Mouse (Mus musculus): Measurements from ENCODE around the gene Siah1a. TPM values are rescaled to one million over a fixed set of nuclear protein-coding genes. Genes with fewer than 3 reads are reported as not detected.

The Siah1a gene
- polyA plus RNA-seq, 1 experiment from 2014 or later: 80.1 TPM

DNA sequence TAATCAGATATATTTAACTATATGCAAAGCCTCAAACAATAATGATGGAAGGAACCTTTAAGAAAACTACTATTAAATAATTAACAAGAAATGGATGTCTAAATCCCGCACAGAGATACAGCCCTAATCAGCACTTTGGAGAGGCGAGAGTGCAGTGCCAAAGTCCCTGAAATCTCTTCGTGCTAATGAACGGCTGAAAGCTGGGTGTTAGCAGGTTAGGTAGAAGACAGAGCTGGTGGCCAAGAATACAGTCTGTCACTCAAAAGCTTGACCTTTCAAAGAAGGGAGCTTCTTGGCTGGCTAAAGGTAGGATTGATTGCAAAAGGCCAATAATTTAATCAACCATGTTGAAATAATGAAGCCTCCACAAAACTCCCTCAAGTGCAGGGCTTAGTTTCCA, 11.6 kb downstream of the Siah1a start:
- H3K4me2 ChIP-seq (replicated peaks): no peak overlapping the region
- peaks cover 22% of the 10 kb centered on the region for H3K4me1 ChIP-seq (replicated peaks; ENCODE audit: control insufficient read depth, insufficient read depth, low read length)
- no peaks in the 10 kb centered on the region for H3K9me3 ChIP-seq (ENCODE audit: control insufficient read depth, low read length)
- H3K27me3 ChIP-seq (ENCODE audit: control insufficient read depth, insufficient read depth, low read length): no peaks in the 10 kb centered on the region
- H3K27ac ChIP-seq: no peak overlapping the region
- no peak overlapping the region for H3K4me3 ChIP-seq (replicated peaks; ENCODE audit: low read length)
- no peak for ATAC-seq (ENCODE audit: low FRiP score)
- WGBS: 80% methylated on average over 4 of the region's 4 CpGs
- DNase-seq (ENCODE audit: low spot score): no peak
- no peaks in the 10 kb centered on the region for H3K36me3 ChIP-seq (replicated peaks; ENCODE audit: control insufficient read depth, insufficient read depth)
- no peak overlapping the region for H3K9ac ChIP-seq

- peaks cover 9% of the 10 kb centered on the region; the same call in 1 of the 2 replicates for H3K36me3 ChIP-seq (replicated peaks; ENCODE audit: control insufficient read depth, insufficient read depth)
- no peak overlapping the region for H3K4me3 ChIP-seq (replicated peaks; ENCODE audit: low read length)
- no peak overlapping the region for H3K27ac ChIP-seq
- DNase-seq (ENCODE audit: low spot score): no peak
- no peak overlapping the region for H3K4me2 ChIP-seq (replicated peaks)
- H3K27me3 ChIP-seq (ENCODE audit: control insufficient read depth, insufficient read depth, low read length): no peaks in the 10 kb centered on the region
- H3K9ac ChIP-seq: no peak overlapping the region
- no peak for ATAC-seq (ENCODE audit: low FRiP score)
- 100% methylated on average over 1 of the region's 1 CpGs for WGBS
- H3K4me1 ChIP-seq (replicated peaks; ENCODE audit: control insufficient read depth, insufficient read depth, low read length): peaks cover 22% of the 10 kb centered on the region
- H3K9me3 ChIP-seq (ENCODE audit: control insufficient read depth, low read length): no peaks in the 10 kb centered on the region
These were observed 14.9 kb downstream of the Siah1a start for GRCm38 (mm10) chr8:86730860-86731259.

GRCm38 (mm10) chr8:86730303-86730702, 15.4 kb downstream of the Siah1a start:
- DNase-seq (ENCODE audit: low spot score) (no peak), ATAC-seq (ENCODE audit: low FRiP score) (no peak)
- WGBS: 65% methylated on average over 3 of the region's 3 CpGs
- Histone ChIP-seq H3K4me2 (replicated peaks) (no peak overlapping the region), H3K36me3 (replicated peaks; ENCODE audit: control insufficient read depth, insufficient read depth) (peaks cover 12% of the 10 kb centered on the region; the same call in 1 of the 2 replicates), H3K27ac (no peak overlapping the region), H3K4me1 (replicated peaks; ENCODE audit: control insufficient read depth, insufficient read depth, low read length) (peaks cover 22% of the 10 kb centered on the region), H3K4me3 (replicated peaks; ENCODE audit: low read length) (no peak overlapping the region), H3K9ac (no peak overlapping the region), H3K27me3 (ENCODE audit: control insufficient read depth, insufficient read depth, low read length) (no peaks in the 10 kb centered on the region), H3K9me3 (ENCODE audit: control insufficient read depth, low read length) (no peaks in the 10 kb centered on the region)

- Histone ChIP-seq H3K36me3 (replicated peaks; ENCODE audit: control insufficient read depth, insufficient read depth) (peaks cover 17% of the 10 kb centered on the region; the same call in 1 of the 2 replicates), H3K4me3 (replicated peaks; ENCODE audit: low read length) (no peak overlapping the region), H3K4me1 (replicated peaks; ENCODE audit: control insufficient read depth, insufficient read depth, low read length) (peaks cover 11% of the 10 kb centered on the region), H3K27me3 (ENCODE audit: control insufficient read depth, insufficient read depth, low read length) (no peaks in the 10 kb centered on the region), H3K4me2 (replicated peaks) (no peak overlapping the region), H3K9me3 (ENCODE audit: control insufficient read depth, low read length) (no peaks in the 10 kb centered on the region), H3K9ac (no peak overlapping the region), H3K27ac (no peak overlapping the region)
- 74% methylated on average over 19 of the region's 19 CpGs for WGBS
- ATAC-seq (ENCODE audit: low FRiP score) (no peak), DNase-seq (ENCODE audit: low spot score) (no peak)
These were observed 17.3 kb downstream of the Siah1a start for GRCm38 (mm10) chr8:86728224-86728950.

DNA sequence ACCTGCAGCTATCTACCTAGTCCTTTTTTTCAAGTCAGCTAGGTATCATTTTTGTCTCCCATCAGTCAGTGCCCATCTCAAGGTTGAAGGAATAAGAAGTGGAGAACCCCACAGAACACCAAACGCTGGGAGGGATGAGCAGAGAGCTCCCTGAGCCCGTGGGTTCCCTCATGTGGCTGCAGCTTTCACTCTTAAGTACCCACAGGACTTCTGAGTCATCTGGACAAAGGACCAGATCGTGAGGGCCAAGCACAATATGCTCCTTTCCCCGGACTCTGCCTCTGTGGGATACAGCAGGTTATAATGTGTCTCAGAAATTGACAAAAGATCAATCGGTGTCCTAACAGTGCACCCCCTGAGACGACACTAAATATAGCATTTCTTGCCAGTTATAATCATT, 18.8 kb downstream of the Siah1a start:
- Histone ChIP-seq H3K36me3 (replicated peaks; ENCODE audit: control insufficient read depth, insufficient read depth) (peaks cover 23% of the 10 kb centered on the region), H3K27ac (no peak overlapping the region), H3K27me3 (ENCODE audit: control insufficient read depth, insufficient read depth, low read length) (no peaks in the 10 kb centered on the region), H3K4me3 (replicated peaks; ENCODE audit: low read length) (no peak overlapping the region), H3K4me1 (replicated peaks; ENCODE audit: control insufficient read depth, insufficient read depth, low read length) (peaks cover 11% of the 10 kb centered on the region), H3K9me3 (ENCODE audit: control insufficient read depth, low read length) (no peaks in the 10 kb centered on the region), H3K9ac (no peak overlapping the region), H3K4me2 (replicated peaks) (no peak overlapping the region)
- DNase-seq (ENCODE audit: low spot score): no peak
- no peak for ATAC-seq (ENCODE audit: low FRiP score)
- 71% methylated on average over 6 of the region's 6 CpGs for WGBS

- H3K4me2 ChIP-seq (replicated peaks): no peak overlapping the region
- no peaks in the 10 kb centered on the region for H3K27me3 ChIP-seq (ENCODE audit: control insufficient read depth, insufficient read depth, low read length)
- H3K27ac ChIP-seq: no peak overlapping the region
- no peak overlapping the region for H3K9ac ChIP-seq
- no peaks in the 10 kb centered on the region; the same call in 1 of the 2 replicates for H3K4me1 ChIP-seq (replicated peaks; ENCODE audit: control insufficient read depth, insufficient read depth, low read length)
- no peak for ATAC-seq (ENCODE audit: low FRiP score)
- H3K4me3 ChIP-seq (replicated peaks; ENCODE audit: low read length): no peak overlapping the region
- DNase-seq (ENCODE audit: low spot score): no peak
- no peaks in the 10 kb centered on the region for H3K9me3 ChIP-seq (ENCODE audit: control insufficient read depth, low read length)
- WGBS: 87% methylated on average over 2 of the region's 2 CpGs
- peaks cover 51% of the 10 kb centered on the region for H3K36me3 ChIP-seq (replicated peaks; ENCODE audit: control insufficient read depth, insufficient read depth)
These were observed 24.2 kb downstream of the Siah1a start for GRCm38 (mm10) chr8:86721490-86721889.

DNA sequence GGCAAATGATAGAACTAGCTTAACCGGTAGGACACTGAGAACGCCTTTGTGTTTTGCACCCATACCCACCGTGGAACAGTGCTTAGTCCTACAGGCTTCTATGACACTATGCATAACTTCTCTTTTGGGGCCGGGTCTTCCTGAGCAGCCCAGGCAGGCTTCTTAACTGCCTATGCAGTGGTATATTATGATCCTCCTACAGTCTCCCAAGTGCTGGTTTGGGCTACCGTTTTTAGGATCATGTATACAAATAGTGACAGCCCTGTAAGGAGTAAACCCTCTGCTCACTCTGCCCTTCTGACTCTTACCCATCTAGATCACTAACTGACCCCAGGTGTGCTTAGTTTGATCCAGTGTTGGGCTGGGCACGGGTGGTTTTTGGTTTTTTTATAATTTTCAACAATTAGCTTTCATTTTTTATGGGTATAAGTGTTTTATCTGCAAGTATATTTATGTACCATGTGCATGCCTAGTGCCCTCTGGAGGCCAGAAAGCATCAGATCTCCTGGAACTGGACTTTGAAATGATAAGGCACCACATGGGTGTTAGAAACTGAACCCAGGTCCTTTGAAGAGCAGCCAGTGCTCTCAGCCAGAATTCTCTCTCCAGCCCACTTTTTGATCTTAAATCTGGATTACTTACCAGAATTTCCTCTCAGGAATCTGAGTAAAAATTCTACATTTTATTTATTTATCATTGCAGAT, 24.8 kb downstream of the Siah1a start:
- DNase-seq (ENCODE audit: low spot score): no peak
- no peak overlapping the region for H3K4me2 ChIP-seq (replicated peaks)
- no peak for ATAC-seq (ENCODE audit: low FRiP score)
- WGBS: 97% methylated on average over 6 of the region's 6 CpGs
- no peaks in the 10 kb centered on the region for H3K4me1 ChIP-seq (replicated peaks; ENCODE audit: control insufficient read depth, insufficient read depth, low read length)
- no peaks in the 10 kb centered on the region for H3K9me3 ChIP-seq (ENCODE audit: control insufficient read depth, low read length)
- no peak overlapping the region for H3K9ac ChIP-seq
- H3K27ac ChIP-seq: no peak overlapping the region
- H3K4me3 ChIP-seq (replicated peaks; ENCODE audit: low read length): no peak overlapping the region
- H3K36me3 ChIP-seq (replicated peaks; ENCODE audit: control insufficient read depth, insufficient read depth): peaks cover 57% of the 10 kb centered on the region
- no peaks in the 10 kb centered on the region for H3K27me3 ChIP-seq (ENCODE audit: control insufficient read depth, insufficient read depth, low read length)

GRCm38 (mm10) chr8:86719368-86719767, 26.4 kb downstream of the Siah1a start:
- no peak overlapping the region for H3K4me3 ChIP-seq (replicated peaks; ENCODE audit: low read length)
- H3K27me3 ChIP-seq (ENCODE audit: control insufficient read depth, insufficient read depth, low read length): no peaks in the 10 kb centered on the region
- no peak overlapping the region for H3K4me2 ChIP-seq (replicated peaks)
- peaks cover 3% of the 10 kb centered on the region; the same call in 1 of the 2 replicates for H3K4me1 ChIP-seq (replicated peaks; ENCODE audit: control insufficient read depth, insufficient read depth, low read length)
- H3K27ac ChIP-seq: no peak overlapping the region
- H3K9ac ChIP-seq: no peak overlapping the region
- ATAC-seq (ENCODE audit: low FRiP score): no peak
- H3K9me3 ChIP-seq (ENCODE audit: control insufficient read depth, low read length): no peaks in the 10 kb centered on the region
- DNase-seq (ENCODE audit: low spot score): no peak
- H3K36me3 ChIP-seq (replicated peaks; ENCODE audit: control insufficient read depth, insufficient read depth): peaks cover 54% of the 10 kb centered on the region
- WGBS: 96% methylated on average over 1 of the region's 1 CpGs

GRCm38 (mm10) chr8:86718332-86718994, 27.3 kb downstream of the Siah1a start:
- Histone ChIP-seq H3K4me3 (replicated peaks; ENCODE audit: low read length) (no peak overlapping the region), H3K9ac (no peak overlapping the region), H3K27ac (no peak overlapping the region), H3K36me3 (replicated peaks; ENCODE audit: control insufficient read depth, insufficient read depth) (peaks cover 51% of the 10 kb centered on the region), H3K4me2 (replicated peaks) (no peak overlapping the region), H3K27me3 (ENCODE audit: control insufficient read depth, insufficient read depth, low read length) (no peaks in the 10 kb centered on the region), H3K4me1 (replicated peaks; ENCODE audit: control insufficient read depth, insufficient read depth, low read length) (peaks cover 8% of the 10 kb centered on the region; the same call in 1 of the 2 replicates), H3K9me3 (ENCODE audit: control insufficient read depth, low read length) (no peaks in the 10 kb centered on the region)
- DNase-seq (ENCODE audit: low spot score) (no peak), ATAC-seq (ENCODE audit: low FRiP score) (no peak)
- 92% methylated on average over 2 of the region's 2 CpGs for WGBS

Measured in hindbrain, embryonic 14.5 days (tissue).